Mouse (Mus musculus): ENCODE measurements around the gene Gm45062.
A peak's percentile ranks its signal among the peaks of the same experiment; 100 is the strongest.
"Not testable (repeated sequence)": the region's sequence is repeated elsewhere in the genome, so short reads cannot be mapped to it uniquely, and the experiment has no call there.

The Gm45062 gene

GRCm38 (mm10) chr6:8312554-8312953, 53.3 kb downstream of the Gm45062 start:
- no peak for DNase-seq (ENCODE audit: extremely low read depth, low read depth, low spot score)

DNA sequence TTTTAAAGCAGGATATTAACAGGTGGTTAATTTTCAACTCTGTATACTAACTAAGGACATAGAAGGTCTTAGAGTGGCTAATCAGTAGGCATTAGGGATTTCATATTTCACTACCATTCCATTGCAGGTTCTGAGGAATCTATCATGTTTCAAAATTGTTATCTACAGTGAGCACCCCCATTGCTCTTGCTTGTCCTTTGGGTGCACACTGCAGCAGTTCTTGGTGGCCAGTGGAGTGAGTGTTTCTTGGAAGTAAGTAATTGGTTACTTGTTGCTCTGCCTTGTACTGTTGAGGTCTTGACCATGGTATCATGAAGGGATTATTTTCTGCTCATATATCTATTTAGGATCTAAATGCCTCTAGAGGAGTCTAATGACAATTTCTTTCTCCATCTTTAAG, 57.0 kb downstream of the Gm45062 start:
- DNase-seq (ENCODE audit: extremely low read depth, low read depth, low spot score), result no peak

GRCm38 (mm10) chr6:8319591-8319990, 60.3 kb downstream of the Gm45062 start:
- DNase-seq (ENCODE audit: extremely low read depth, low read depth, low spot score), result no peak

- not testable (repeated sequence) for DNase-seq (ENCODE audit: extremely low read depth, low read depth, low spot score)
Observed at GRCm38 (mm10) chr6:8331496-8331895, 72.2 kb downstream of the Gm45062 start.

- DNase-seq (ENCODE audit: extremely low read depth, low read depth, low spot score), result no peak
Observed at GRCm38 (mm10) chr6:8333380-8333779, 74.1 kb downstream of the Gm45062 start.

DNA sequence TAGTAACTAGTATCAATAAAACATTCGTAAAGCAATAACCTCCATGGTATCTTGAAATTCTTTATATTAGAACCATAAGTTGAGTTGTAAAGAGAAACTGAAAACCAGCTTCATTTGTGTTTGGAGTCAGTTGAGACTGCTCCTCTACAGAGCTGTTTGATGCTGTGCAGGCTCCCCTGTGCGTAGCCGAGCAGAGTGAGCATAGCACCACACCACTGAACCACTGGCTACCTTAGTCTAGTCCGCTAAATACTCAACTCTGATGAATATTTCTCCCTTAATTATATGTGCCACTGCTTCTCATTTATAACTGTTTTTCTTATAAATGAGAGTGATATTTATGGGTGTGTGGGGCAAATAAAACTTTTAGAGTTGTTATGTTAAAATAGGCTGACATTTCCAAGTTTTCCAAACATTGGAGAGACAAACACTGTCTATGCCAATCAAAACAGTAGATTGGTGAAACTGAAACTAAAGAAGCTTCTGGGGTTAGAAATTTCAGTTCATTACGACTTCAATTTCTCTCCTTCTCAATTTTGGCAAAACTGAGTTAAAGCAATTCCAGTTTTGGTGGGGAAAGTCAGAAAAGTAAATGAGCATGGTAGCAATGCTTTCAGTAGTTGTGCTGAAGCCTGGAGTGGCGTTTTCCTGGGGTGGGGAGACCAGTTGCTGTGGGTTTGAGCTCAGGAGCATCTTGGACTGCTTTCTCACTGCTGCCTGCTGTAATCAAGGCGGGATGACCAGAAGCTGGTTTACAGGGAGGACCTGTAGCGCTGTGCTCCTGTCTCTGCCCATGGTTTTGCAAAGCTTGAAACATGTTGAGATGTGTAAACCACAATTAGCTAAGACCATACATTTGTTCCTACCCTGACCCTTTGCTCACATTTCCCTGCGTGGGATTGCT, 77.5 kb downstream of the Gm45062 start:
- peak; percentile 13 for DNase-seq (ENCODE audit: extremely low read depth, low read depth, low spot score)

- DNase-seq (ENCODE audit: extremely low read depth, low read depth, low spot score), result no peak
Observed at GRCm38 (mm10) chr6:8339453-8339852, 80.2 kb downstream of the Gm45062 start.

DNA sequence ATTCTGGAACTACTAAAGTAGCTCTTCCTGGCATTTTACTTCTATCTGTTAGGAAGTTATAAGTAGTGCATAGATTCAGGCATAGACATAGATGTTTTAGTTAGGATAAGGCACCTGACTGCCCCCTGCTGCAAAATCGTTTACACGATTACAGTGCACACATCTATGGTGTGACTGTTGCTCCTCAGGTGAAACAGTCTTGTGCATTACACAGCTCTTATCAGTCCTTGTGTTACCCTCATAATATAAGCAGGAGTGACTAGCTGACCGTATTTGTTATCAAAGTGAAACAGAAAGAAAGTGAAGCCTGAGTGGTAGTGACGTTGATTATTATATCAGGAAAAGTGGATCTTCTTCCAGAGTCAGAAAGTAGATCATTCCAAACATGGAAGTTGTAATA, 84.0 kb downstream of the Gm45062 start:
- no peak for DNase-seq (ENCODE audit: extremely low read depth, low read depth, low spot score)

DNA sequence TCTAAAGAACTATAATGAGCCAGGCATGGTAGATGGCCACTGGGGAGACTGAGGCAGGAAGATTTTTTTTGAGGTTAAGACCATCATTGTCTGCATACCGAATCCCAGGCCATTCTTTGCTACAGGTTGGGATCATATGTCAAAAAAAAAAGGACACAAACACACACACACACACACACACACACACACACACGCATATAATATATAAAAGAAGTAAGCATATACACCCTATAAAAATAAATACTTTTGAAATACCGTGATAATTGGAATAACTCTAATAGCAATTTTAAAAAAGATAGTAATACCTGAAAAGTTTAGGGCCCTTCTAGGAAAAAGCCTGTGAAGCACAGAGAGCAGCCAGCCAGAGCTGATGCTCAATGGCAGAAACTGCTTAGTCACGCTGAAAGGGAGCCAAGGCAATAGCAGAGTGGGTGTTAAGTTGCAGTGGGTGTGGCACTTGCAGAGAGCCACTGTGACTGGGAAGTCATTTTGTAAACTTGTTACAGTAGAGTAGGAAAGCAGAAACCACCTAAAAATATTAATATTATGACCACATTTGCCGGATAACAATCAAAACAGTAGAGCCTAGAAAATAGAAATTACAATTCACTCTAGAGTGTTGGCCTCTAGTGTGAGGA, 86.1 kb downstream of the Gm45062 start:
- no peak for DNase-seq (ENCODE audit: extremely low read depth, low read depth, low spot score)

DNA sequence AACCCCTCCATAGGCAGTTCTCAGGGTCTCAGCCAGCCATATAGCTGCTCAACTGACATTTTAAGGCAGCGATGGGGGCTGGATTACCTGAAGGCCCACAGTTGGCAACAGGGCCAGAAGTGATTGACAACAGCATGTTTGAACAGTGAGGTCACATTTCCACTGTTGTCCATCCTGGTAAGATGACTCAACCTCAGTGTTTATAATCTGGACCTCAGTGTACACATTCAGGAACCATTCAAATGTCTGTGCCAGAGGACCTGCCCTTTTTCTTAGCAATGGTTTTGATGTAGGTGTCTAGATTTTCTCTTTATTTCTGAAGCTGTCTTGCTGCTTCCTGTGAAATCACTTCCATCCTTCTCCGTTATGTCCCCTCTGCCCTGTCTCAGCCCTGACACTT, 87.9 kb downstream of the Gm45062 start:
- DNase-seq (ENCODE audit: extremely low read depth, low read depth, low spot score), result no peak

GRCm38 (mm10) chr6:8348344-8348743, 89.1 kb downstream of the Gm45062 start:
- DNase-seq (ENCODE audit: extremely low read depth, low read depth, low spot score), result no peak

GRCm38 (mm10) chr6:8349060-8349670, 89.9 kb downstream of the Gm45062 start:
- no peak for DNase-seq (ENCODE audit: extremely low read depth, low read depth, low spot score)

- no peak for DNase-seq (ENCODE audit: extremely low read depth, low read depth, low spot score)
Observed at GRCm38 (mm10) chr6:8351507-8351906, 92.3 kb downstream of the Gm45062 start.

DNA sequence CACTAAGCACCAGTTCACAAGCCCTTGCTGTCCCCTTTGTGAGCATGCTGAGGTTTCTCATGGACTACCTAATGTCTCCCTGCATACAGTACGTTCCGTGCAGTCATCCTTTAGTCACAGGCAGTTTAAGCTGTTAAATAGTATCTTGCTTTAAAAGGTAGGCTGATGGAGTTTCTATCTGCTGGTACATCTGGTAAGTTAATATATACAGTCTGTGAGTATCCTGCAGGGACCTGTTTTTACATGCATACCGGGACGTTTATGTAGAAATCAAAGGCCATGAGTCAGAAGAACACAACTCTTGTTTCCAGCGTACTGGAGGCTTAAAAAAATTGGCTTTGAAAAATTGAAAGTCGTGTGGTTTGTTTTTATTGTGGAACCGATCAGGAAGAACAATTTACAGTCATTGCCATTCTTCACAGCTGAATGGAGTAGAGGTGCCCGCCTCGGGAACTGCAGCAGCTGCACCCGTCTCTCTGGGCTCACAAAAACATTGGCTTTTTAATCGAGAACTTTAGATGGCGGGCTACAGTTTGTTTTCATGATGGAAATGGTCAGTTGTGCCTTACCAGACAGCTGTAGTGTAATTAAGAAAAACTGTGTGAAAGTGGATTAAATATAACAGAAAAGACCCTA, 93.4 kb downstream of the Gm45062 start:
- peak; percentile 39 for DNase-seq (ENCODE audit: extremely low read depth, low read depth, low spot score)

GRCm38 (mm10) chr6:8353461-8353860, 94.2 kb downstream of the Gm45062 start:
- no peak for DNase-seq (ENCODE audit: extremely low read depth, low read depth, low spot score)

DNA sequence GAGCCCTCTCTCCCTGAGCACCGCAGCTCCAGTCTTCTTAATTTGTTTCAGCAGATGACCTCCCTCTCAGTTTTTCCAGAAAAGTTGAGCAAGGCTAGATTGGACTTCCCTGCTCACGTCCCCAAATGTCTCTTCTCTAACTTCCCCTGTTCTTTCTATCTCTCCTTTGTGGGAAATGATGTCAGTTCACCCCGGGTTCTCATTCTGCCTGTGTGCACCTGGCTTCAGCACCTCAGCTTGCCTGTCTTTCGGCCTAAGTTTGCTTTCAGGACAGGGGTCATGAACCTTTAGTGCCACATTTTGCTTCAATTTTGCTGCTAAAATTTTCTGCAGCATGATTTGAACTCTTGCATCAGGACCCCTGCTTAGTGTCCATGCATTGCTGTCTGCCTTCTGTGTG, 95.6 kb downstream of the Gm45062 start:
- DNase-seq (ENCODE audit: extremely low read depth, low read depth, low spot score), result no peak

GRCm38 (mm10) chr6:8358232-8358631, 99.0 kb downstream of the Gm45062 start:
- no peak for DNase-seq (ENCODE audit: extremely low read depth, low read depth, low spot score)

DNA sequence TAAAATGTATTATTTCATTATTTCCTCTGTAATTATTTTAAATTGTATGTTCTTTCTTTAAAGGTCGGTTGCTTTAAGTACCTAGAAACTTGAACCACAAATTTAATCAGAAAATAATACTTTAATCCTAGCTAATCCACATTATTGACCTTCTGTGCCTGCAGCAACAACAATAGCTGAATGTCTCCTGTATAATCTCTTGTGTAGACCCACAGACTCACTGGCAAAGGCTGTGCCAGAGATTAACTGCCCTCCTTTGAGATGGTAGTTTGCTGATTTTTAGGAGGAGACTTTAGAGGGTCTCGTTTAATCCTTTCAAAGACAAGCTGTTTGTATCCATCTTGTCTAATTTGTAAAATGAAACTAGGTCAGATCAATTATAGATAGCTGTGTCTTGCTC, 99.5 kb downstream of the Gm45062 start:
- no peak for DNase-seq (ENCODE audit: extremely low read depth, low read depth, low spot score)

- no peak for DNase-seq (ENCODE audit: extremely low read depth, low read depth, low spot score)
Observed at GRCm38 (mm10) chr6:8360805-8361204, 101.6 kb downstream of the Gm45062 start.

DNA sequence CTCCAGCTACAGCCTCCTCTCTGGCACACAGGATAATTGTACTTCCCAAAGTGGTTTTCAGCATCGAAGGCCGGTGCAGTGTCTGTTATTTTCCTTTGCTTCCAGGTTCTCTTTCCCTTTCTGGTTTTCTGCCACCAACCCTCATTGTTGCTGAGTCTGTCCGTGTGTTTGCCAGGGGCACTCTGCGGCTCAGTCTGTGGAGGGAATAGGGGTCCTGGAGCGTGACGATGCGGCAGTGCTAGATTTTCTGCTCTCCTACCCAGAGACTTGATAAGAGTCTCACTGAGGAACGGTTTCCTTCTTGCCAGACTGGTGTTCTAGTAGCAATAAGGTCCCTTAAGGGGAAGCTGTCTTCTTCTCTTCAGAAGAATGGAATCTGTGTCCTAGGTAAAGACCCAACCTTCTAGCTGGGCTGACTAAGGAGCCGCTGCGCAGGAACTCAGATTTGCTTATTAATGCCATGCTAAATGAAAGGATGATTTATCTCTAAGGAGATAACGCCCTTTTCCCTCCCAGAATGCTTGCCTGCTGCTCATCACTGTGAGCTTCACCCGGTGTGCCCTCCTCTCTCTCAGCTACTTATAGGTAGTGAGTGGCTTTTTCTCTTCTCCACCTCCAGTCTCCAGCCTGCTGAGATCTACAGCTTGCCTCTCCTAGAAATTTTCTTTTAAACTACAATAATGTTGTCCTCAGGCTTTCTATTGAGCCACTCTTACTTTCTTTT, 104.9 kb downstream of the Gm45062 start:
- no peak for DNase-seq (ENCODE audit: extremely low read depth, low read depth, low spot score)

DNA sequence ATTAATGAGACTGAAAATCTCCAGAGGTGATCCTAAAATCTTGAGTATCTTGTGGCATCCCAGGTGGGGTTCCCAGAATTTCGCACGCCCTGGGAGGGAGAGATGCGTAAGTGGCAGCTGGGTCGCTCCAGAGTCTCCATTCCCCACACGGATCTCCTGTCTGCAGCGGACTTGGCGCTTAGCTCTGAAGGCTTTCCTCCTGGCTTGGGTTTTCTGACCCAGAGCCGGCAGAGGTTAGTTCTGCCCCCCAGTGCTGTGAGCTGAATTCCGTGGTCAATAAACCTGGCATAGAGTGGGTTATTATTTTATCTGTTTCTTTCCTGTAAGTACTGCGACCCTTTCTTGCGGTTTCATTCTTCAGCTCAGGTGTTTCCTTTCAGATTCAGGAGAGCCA, 105.5 kb downstream of the Gm45062 start:
- DNase-seq (ENCODE audit: extremely low read depth, low read depth, low spot score), result no peak

Measured in fat pad, adult 2 months (tissue).